Mouse (Mus musculus) right cerebral cortex, postnatal 36 days (tissue): ENCODE data around the gene Best2.

Experiments
- DNase-seq, 2 experiments: peaks; one replicate each; pipeline ENCODE4 v3.0.0; 2022; ENCODE audit warnings: low spot score in 2 of 2, mixed read lengths in 1 of 2

The Best2 gene

GRCm38 (mm10) chr8:84967532-84968304, 46.6 kb downstream of the Best2 start:
- no peak for DNase-seq

GRCm38 (mm10) chr8:84966603-84967002, 47.7 kb downstream of the Best2 start:
- DNase-seq = no peak

- peak; percentile 95 to 96 for DNase-seq
Observed at GRCm38 (mm10) chr8:84965731-84966291, 48.5 kb downstream of the Best2 start.

GRCm38 (mm10) chr8:84963952-84964351, 50.4 kb downstream of the Best2 start:
- DNase-seq = no peak

GRCm38 (mm10) chr8:84959811-84960210, 54.5 kb downstream of the Best2 start:
- no peak for DNase-seq
